Mouse (Mus musculus) CH12.LX (cell line): Measurements from ENCODE around the gene Nup133.

Experiments
- CTCF ChIP-seq, 2 experiments: IDR thresholded peaks in 1 of 2; conservative IDR thresholded peaks in 1 of 2; 2 replicates each; pipeline ENCODE4 v1.5.1; 2011 to 2012; ENCODE audit warnings: low read depth in 2 of 2, low read length in 2 of 2, improper control_type of control experiment in 1 of 2, inconsistent platforms in 1 of 2, mild to moderate bottlenecking in 1 of 2, moderate library complexity in 1 of 2
- EP300 ChIP-seq: IDR thresholded peaks from 2 replicates; pipeline ENCODE4 v1.6.1; 2011; ENCODE audit warnings: low read length, improper control_type of control experiment
- HCFC1 ChIP-seq: IDR thresholded peaks from 2 replicates; pipeline ENCODE4 v1.6.1; 2012; ENCODE audit warnings: low read depth, mild to moderate bottlenecking, inconsistent platforms, low read length, improper control_type of control experiment
- MAFK ChIP-seq: IDR thresholded peaks from 2 replicates; pipeline ENCODE4 v1.6.1; 2011; ENCODE audit warnings: low read length, improper control_type of control experiment; ENCODE audit not compliant: insufficient replicate concordance
- MEF2A ChIP-seq: IDR thresholded peaks from 2 replicates; pipeline ENCODE4 v1.6.1; 2014; ENCODE audit warnings: low read depth, mild to moderate bottlenecking, inconsistent platforms, low read length, improper control_type of control experiment, borderline replicate concordance
- NRF1 ChIP-seq: IDR thresholded peaks from 2 replicates; pipeline ENCODE4 v1.6.1; 2014; ENCODE audit warnings: low read depth, mild to moderate bottlenecking, inconsistent platforms, low read length, improper control_type of control experiment, moderate library complexity
- POLR2A ChIP-seq: IDR thresholded peaks from 2 replicates; pipeline ENCODE4 v1.6.1; 2011; ENCODE audit warnings: low read depth, mild to moderate bottlenecking, improper control_type of control experiment, low read length
- POLR2AphosphoS2 ChIP-seq: IDR thresholded peaks from 2 replicates; pipeline ENCODE4 v1.6.1; 2011; ENCODE audit warnings: low read depth, low read length, improper control_type of control experiment
- RAD21 ChIP-seq: IDR thresholded peaks from 2 replicates; pipeline ENCODE4 v1.6.1; 2011; ENCODE audit warnings: low read depth, mild to moderate bottlenecking, low read length, improper control_type of control experiment, moderate library complexity
- SIN3A ChIP-seq: IDR thresholded peaks from 2 replicates; pipeline ENCODE4 v1.6.1; 2012; ENCODE audit warnings: low read length, improper control_type of control experiment, inconsistent platforms
- SMC3 ChIP-seq: IDR thresholded peaks from 2 replicates; pipeline ENCODE4 v1.6.1; 2011; ENCODE audit warnings: low read depth, low read length, improper control_type of control experiment
- TCF12 ChIP-seq: IDR thresholded peaks from 2 replicates; pipeline ENCODE4 v1.6.1; 2014; ENCODE audit warnings: low read depth, mild to moderate bottlenecking, inconsistent platforms, low read length, improper control_type of control experiment

DNA sequence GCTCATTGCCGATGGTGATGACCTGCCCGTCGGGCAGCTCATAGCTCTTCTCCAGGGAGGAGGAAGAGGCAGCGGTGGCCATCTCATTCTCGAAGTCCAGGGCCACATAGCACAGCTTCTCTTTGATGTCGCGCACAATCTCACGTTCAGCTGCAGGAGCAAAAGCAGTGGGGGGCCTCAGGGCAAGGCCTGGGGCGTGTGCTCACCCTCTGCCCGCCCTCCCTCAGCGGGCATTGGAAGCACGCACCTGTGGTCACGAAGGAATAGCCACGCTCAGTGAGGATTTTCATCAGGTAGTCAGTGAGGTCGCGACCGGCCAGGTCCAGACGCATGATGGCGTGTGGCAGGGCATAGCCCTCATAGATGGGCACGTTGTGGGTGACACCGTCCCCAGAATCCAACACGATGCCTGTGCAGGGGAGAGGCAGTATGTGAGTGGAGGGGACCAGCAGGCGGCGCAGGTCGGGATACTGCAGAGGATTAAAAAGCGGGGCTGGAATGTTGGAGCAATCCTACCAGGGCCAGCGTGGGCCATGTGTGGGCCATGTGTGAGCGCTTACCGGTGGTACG, 56.4 kb downstream of the Nup133 start:
- TF ChIP-seq CTCF (conservative IDR thresholded peaks at IDR 0.05 in 1 of 2, IDR thresholded peaks at IDR 0.05 in 1 of 2; ENCODE audit: low read depth in 2 of 2, low read length in 2 of 2) (no peak), POLR2A (no peak), TCF12 (no peak), EP300 (no peak), MAFK (no peak), HCFC1 (no peak), MEF2A (no peak), RAD21 (no peak), SIN3A (no peak), SMC3 (no peak), NRF1 (no peak), POLR2AphosphoS2 (no peak)
